Mouse (Mus musculus) urinary bladder, adult 18-20 months (tissue): ENCODE results near the gene Kctd17.
A peak's percentile ranks its signal among the peaks of the same experiment; 100 is the strongest.

Experiments used
- DNase-seq, 2 experiments: peaks; one replicate each; pipeline ENCODE4 v3.0.0; 2022; ENCODE audit warnings: low spot score in 2 of 2, mixed read lengths in 2 of 2

The Kctd17 gene

GRCm38 (mm10) chr15:78414157-78414556 is 14.2 kb upstream of the Kctd17 start:
- peak; percentile 37 to 48 for DNase-seq

GRCm38 (mm10) chr15:78416937-78417336 is 11.4 kb upstream of the Kctd17 start:
- peak; percentile 31 to 49 for DNase-seq

GRCm38 (mm10) chr15:78420395-78420794 is 8.0 kb upstream of the Kctd17 start:
- no peak for DNase-seq

- peak; percentile 74 to 85 for DNase-seq
These were observed 6.1 kb upstream of the Kctd17 start for GRCm38 (mm10) chr15:78422046-78422956.

- no peak for DNase-seq
These were observed 3.9 kb upstream of the Kctd17 start for GRCm38 (mm10) chr15:78424507-78424906.

GRCm38 (mm10) chr15:78425230-78425629 is 3.1 kb upstream of the Kctd17 start:
- no peak for DNase-seq

- no peak for DNase-seq
These were observed 735 bp downstream of the Kctd17 start for GRCm38 (mm10) chr15:78429139-78429459.

GRCm38 (mm10) chr15:78429871-78430622 is 1.7 kb downstream of the Kctd17 start:
- no peak for DNase-seq

- no peak for DNase-seq
These were observed 2.5 kb downstream of the Kctd17 start for GRCm38 (mm10) chr15:78430874-78431273.

GRCm38 (mm10) chr15:78431541-78432121 is 3.3 kb downstream of the Kctd17 start:
- DNase-seq: no peak

- no peak for DNase-seq
These were observed 6.6 kb downstream of the Kctd17 start for GRCm38 (mm10) chr15:78434896-78435520.

- no peak for DNase-seq
These were observed 7.3 kb downstream of the Kctd17 start for GRCm38 (mm10) chr15:78435681-78436080.

- DNase-seq: peak; percentile 65 to 80
These were observed 8.2 kb downstream of the Kctd17 start for GRCm38 (mm10) chr15:78436380-78437192.

GRCm38 (mm10) chr15:78437237-78438017 is 9.1 kb downstream of the Kctd17 start:
- peak in 1 of 2 experiments; percentile 60 for DNase-seq

GRCm38 (mm10) chr15:78438018-78438394 is 9.6 kb downstream of the Kctd17 start:
- no peak for DNase-seq

- no peak for DNase-seq
These were observed 10.1 kb downstream of the Kctd17 start for GRCm38 (mm10) chr15:78438505-78438904.

- DNase-seq: no peak
These were observed 10.6 kb downstream of the Kctd17 start for GRCm38 (mm10) chr15:78438973-78439372.

- DNase-seq: no peak
These were observed 13.9 kb downstream of the Kctd17 start for GRCm38 (mm10) chr15:78442231-78442630.

- DNase-seq: no peak
These were observed 15.5 kb downstream of the Kctd17 start for GRCm38 (mm10) chr15:78443857-78444256.

- no peak for DNase-seq
These were observed 18.8 kb downstream of the Kctd17 start for GRCm38 (mm10) chr15:78447121-78447520.
